Mouse (Mus musculus): ENCODE measurements around the gene Prss33.

Gene Prss33

GRCm38 (mm10) chr17:23828271-23829001, 7.4 kb downstream of the Prss33 start:
- DNase-seq (ENCODE audit: low spot score in 2 of 2) = peak in 1 of 2 experiments; percentile 59

GRCm38 (mm10) chr17:23825591-23825990, 10.3 kb downstream of the Prss33 start:
- no peak for DNase-seq (ENCODE audit: low spot score in 2 of 2)

GRCm38 (mm10) chr17:23823614-23824013, 12.2 kb downstream of the Prss33 start:
- DNase-seq (ENCODE audit: low spot score in 2 of 2) = no peak

GRCm38 (mm10) chr17:23823018-23823417, 12.8 kb downstream of the Prss33 start:
- no peak for DNase-seq (ENCODE audit: low spot score in 2 of 2)

DNA sequence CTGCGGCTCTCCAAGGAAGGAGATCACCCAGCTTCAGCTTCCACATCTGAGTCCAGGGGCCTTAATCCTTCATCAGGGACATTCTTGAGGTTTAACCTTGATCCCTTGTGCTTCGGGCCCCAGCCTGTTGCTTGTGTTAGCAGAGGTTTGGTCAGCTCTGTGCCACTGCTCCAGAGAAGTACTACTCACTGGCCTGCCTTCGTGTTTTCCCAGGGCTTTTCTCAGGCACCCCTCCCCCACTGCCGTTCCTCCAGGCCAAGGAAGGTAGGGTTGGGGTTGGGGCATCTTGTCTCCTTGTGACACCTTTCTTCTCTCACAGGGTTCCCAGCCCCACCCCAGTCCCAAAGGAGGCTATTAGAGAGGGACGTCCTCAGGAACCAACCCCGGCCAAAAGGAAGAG, 13.8 kb downstream of the Prss33 start:
- DNase-seq (ENCODE audit: low spot score in 2 of 2) = no peak

GRCm38 (mm10) chr17:23820731-23821130, 15.1 kb downstream of the Prss33 start:
- no peak for DNase-seq (ENCODE audit: low spot score in 2 of 2)

- no peak for DNase-seq (ENCODE audit: low spot score in 2 of 2)
These were observed 16.6 kb downstream of the Prss33 start for GRCm38 (mm10) chr17:23819235-23819634.

DNA sequence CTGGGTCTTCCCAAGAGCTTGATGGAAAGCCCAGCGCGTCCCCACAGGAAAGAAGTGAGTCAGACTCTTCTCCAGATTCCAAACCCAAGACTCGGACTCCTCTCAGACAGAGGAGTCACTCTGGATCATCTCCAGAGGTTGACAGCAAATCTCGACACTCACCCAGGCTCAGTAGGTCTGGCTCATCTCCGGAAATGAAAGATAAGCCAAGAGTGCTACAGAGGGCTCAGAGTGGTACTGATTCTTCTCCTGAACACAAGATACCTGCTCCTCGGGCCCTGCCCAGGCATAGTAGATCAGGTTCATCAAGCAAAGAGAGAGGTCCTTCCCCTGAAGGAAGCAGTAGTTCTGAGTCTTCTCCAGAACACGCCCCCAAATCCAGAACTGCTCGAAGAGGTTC, 17.3 kb downstream of the Prss33 start:
- DNase-seq (ENCODE audit: low spot score in 2 of 2) = no peak

DNA sequence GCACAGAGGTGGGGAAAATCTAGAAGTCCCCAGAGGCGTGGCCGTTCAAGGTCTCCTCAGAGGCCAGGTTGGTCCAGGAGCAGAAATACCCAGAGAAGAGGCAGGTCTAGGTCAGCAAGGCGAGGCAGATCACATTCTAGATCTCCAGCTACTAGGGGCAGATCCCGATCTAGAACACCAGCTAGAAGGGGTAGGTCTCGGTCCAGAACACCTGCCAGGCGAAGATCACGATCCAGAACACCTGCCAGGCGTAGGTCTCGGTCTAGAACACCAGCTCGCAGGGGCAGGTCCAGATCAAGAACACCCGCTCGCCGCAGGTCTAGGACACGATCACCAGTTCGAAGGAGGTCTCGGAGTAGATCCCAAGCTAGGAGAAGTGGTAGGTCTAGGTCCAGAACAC, 20.2 kb downstream of the Prss33 start:
- DNase-seq (ENCODE audit: low spot score in 2 of 2) = no peak

DNA sequence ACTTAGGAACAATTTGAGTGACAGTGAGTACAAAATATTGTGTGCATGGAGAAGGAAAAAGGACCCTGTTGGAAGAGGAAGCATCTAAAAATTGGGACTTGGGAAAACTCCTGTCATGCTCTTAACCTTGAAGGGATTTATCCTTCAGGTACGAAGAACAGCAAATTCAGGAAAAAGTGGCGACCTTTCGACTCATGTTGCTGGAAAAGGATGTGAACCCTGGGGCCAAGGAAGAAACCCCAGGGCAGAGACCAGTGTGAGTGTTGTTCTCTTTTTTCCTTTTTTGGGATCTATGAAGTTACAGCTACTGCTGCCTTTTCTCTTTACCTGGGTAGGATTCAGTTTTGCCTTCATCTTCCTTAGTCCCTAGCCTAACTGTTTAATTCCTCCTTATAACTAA, 27.9 kb downstream of the Prss33 start:
- no peak for DNase-seq (ENCODE audit: low spot score in 2 of 2)

GRCm38 (mm10) chr17:23806867-23807266, 29.0 kb downstream of the Prss33 start:
- DNase-seq (ENCODE audit: low spot score in 2 of 2) = no peak

DNA sequence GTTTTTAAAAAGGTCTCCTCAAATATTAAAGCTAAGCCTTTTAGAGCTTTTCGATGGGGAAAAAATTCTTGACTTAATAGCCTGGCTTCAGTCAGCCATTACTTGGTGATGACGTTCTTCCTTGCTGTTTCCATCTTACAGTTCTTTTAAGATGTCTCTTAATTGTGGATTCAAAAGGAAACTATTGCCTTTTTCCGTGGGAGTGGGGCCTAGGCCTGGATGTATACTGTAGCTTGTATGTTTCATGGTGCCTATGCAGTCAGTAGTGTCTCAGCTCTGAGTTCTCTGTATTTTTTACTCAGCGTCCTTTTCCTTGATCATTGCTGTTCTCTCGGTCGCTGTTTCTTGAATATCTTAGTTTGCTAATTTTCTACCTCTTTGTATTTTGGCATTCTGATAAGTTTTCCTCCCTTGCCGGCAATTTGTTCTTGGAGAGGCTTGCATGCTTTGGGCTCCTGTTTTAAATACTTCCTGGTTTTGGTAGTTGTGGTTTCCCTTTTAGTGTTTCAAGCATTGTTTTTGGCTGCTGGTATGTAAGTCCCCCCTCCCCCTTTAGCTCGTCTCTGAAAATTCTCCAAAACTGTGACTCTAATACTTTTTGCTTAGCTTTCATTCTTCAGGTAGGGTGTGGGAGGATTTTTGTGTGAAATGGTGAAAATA, 31.3 kb downstream of the Prss33 start:
- no peak for DNase-seq (ENCODE audit: low spot score in 2 of 2)

DNA sequence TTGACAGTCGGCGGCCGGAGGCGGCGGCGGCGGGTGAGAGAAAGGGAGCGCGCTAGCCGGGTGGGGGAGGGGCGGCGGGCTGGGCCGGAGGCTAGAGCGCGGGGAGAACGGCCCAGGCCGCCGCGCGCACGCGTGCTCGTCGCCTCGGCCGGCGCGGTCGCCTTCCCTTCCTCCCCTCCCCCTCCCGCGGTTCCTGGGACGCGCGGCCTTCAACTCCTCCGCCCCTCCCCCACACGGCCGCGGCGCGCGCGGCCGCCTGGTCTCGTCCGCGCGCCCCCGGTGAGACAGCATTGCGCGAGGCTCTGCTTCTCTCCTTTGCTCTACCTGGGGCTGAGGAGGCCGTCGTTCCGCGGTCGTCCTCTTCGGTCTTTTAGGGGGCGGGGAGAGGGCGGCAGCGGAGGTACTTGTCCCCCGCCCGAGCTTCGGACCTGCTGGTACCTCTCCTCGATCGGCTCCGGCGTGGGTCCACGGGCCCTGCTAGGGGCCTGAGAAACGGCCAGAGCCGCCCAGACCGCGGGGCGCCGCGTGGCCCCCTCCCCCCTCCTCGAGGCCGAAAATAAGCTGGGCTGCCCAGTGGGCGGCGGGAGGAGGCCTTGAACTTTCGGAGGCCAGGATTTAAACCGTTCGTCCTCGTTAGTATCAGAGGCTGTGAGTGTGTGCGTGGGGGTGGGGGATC, 32.4 kb downstream of the Prss33 start:
- DNase-seq (ENCODE audit: low spot score in 2 of 2) = peak; percentile 43 to 49

- DNase-seq (ENCODE audit: low spot score in 2 of 2) = peak; percentile 99
These were observed 33.0 kb downstream of the Prss33 start for GRCm38 (mm10) chr17:23802746-23803365.

- no peak for DNase-seq (ENCODE audit: low spot score in 2 of 2)
These were observed 34.2 kb downstream of the Prss33 start for GRCm38 (mm10) chr17:23801627-23802026.

DNA sequence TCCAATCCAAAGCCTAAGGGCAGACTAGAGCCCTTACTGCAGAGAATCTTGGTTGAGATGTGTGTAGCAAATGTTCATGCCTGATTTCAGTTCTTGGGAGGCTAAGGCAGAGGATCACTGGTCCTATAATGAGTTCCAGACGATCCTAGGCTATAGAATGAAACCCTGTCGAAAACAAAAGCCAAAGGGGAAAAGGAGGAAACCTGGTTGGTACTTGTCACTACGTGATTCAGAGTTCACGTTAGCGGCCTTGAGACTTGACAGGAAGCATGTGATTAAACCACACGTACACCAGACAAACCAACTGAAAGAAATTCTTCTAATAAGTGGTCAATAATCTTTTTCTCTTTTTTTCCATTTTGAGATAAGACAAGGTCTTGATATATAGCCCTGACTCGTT, 38.5 kb downstream of the Prss33 start:
- no peak for DNase-seq (ENCODE audit: low spot score in 2 of 2)

- no peak for DNase-seq (ENCODE audit: low spot score in 2 of 2)
These were observed 40.5 kb downstream of the Prss33 start for GRCm38 (mm10) chr17:23795323-23795722.

DNA sequence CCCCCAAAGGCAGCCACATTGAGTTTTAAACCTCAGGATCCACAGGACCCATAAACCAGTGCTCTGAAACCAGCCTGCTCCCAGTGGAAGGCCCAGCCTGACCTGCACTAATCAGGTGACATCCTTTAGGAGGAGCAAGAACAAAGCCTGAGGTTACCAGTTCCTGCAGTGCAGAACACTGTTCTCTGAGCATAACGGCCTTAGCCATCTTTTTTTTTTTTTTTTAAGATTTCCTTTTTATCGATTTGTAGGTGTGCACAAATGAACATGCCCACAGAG, 44.8 kb downstream of the Prss33 start:
- DNase-seq (ENCODE audit: low spot score in 2 of 2) = no peak

DNA sequence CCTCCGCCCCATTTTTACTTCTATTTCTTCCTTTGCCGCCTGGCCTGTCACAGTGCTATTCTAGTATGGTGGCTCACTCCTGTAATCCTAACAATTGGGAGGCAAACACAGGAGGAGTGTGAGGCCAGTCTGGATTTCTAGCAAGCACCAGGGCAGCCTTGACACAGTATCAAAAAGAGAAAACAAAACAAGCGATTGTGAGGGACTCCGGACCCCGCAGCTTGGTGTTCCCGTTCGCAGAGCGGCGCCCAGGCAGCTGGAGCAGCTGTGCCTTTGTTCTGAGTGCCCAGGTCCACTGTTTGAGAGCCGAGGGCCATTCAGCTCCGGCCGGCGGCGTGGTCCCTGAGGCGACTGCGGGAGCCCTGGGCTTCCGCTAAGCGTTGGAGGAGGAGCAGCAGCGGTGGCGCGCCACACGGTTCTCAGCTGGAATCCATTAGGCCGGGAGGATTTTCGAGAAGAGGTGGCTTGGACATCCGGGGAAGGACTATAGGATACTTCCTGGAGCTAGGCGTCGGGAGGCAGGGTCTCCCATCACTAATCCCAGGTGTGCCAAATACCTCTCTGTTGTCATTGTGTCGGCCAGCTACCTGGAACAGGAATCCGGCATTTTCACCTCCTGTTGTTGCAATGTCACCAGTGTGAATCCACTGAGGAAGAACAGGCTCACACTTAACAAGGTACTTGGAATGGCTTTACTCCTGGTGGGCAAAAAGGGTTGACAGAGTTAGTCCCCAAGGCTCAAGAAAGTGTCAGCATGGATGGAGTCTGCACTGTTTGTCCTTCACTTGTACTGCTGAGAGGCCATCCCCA, 45.4 kb downstream of the Prss33 start, which contains the start of gene Srrm2:
Gene Srrm2 (plus strand): TSS at position 264 of the 810 bp plus-strand sequence.
- no peak for DNase-seq (ENCODE audit: low spot score in 2 of 2)

DNA sequence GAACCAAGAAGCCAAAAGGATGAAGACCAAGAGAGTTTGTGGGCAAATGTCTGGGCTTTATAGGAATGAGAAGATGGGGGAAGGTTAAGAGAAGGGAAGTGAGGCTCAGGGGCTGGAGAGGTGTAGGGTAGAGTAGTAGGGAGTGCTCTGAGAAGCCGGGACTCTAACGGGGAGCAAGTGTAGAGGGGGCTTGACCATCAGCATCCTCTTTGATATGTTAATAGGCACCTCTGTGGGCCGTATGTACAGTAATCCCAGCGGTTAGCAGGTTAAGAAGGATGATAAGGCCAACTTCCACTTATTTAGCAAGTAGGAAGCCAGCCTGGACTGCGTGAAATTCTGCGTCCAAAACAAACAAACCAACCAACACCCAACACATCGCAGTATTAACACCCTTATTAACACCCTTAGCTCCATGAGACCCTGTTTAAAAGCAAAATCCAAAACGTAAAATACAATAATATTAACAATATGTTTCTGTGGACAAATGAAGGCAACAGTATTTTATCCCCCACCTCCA, 46.0 kb downstream of the Prss33 start:
- no peak for DNase-seq (ENCODE audit: low spot score in 2 of 2)

DNA sequence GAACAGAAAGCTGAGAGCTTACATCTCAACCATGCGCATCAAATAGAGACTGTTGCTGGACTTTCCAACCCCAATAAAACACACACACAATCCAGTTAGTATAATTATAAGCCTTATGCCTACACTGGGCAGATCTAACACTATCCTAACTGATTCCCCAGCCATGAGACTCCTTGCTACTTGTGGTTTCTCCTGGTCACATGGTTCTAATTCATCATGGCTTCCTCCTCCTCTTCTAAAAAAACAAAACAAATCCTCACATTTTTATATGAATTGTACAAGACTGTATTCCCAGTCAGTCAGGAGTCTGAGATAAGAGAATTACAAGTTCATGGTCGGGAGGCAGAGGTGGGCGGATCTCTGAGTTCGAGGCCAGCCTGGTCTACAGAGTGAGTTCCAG, 46.9 kb downstream of the Prss33 start:
- no peak for DNase-seq (ENCODE audit: low spot score in 2 of 2)
